In the genomic region with DNA sequence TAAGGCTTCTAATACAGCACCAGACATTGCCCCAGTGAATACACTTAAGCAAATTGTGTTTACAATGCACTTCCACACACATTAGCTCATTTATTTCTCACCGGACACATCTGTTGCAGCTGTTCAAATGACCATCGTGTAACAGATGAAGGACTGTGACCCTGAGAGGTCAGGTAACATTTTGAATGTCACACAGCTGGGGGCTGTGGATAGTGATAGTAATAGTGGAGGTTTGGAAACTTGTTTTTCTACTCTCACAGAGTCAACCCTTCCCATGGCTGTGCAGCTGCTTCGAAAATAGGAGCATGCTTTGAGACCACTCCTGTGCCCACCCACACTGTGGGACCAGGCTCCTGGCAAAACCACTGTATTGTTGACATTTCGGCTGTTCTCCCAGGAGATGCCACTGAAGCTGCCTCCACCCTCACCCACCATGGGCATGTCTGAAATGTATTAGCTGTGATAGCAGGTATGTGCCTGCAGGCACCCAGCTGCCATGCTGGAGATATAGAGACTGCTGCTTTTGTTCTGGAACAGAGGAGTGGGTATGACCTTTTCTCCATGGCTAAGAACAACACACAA, we compare ENCODE assay signal across 11 mouse cellular contexts.
A peak's percentile ranks its signal among the peaks of the same experiment; 100 is the strongest.
DNase-seq lines count a peak whose midpoint lies in the region; ATAC-seq lines count a peak whose summit lies in the region.
"Had no signal": no experiment of that assay in that cellular context is flagged by ENCODE, and none has a peak within 500 bp of the region (broad histone marks: within the 10 kb centered on the region; RNA-seq: fewer than 3 reads in every experiment).

No protein-coding gene starts in this region.

- 0 out of 2 replicates have a peak, but pooled peaks have one; percentile 15 for ATAC-seq in limb, embryonic 13.5 days (ENCODE audit: low FRiP score, low read depth)
- ATAC-seq in embryonic facial prominence, embryonic 14.5 days (ENCODE audit: low read depth): peak; percentile 41; the same call in 1 of the 2 replicates

- H3K27me3 ChIP-seq in limb, embryonic 13.5 days: no peaks in the 10 kb centered on the region
- no peaks in the 10 kb centered on the region for H3K27me3 ChIP-seq in limb, embryonic 10.5 days (ENCODE audit: low read depth, poor library complexity, severe bottlenecking)
- H3K27me3 ChIP-seq in embryonic facial prominence, embryonic 14.5 days (replicated peaks; ENCODE audit: control insufficient read depth, insufficient read depth, low read length): no peaks in the 10 kb centered on the region

- no peak overlapping the region for H3K4me3 ChIP-seq in limb, embryonic 13.5 days
- H3K4me3 ChIP-seq in limb, embryonic 10.5 days: no peak overlapping the region
- H3K4me3 ChIP-seq in embryonic facial prominence, embryonic 14.5 days (ENCODE audit: low read depth, low read length): no peak overlapping the region

- H3K27ac ChIP-seq in limb, embryonic 13.5 days: no peak overlapping the region
- no peak overlapping the region for H3K27ac ChIP-seq in limb, embryonic 10.5 days
- H3K27ac ChIP-seq in embryonic facial prominence, embryonic 14.5 days (replicated peaks; ENCODE audit: low read depth, low read length): peak overlapping the region; percentile 53
- H3K27ac ChIP-seq: liver, embryonic 14.5 days had no signal

- H3K4me2 ChIP-seq in limb, embryonic 13.5 days (replicated peaks): no peak overlapping the region
- H3K4me2 ChIP-seq in embryonic facial prominence, embryonic 14.5 days (ENCODE audit: low read depth, low read length): no peak overlapping the region

- 0 out of 2 replicates have a peak, but pooled peaks cover 4% of the 10 kb centered on the region for H3K4me1 ChIP-seq in limb, embryonic 13.5 days
- H3K4me1 ChIP-seq in limb, embryonic 10.5 days: peaks cover 12% of the 10 kb centered on the region; the same call in 1 of the 2 replicates
- peaks cover 9% of the 10 kb centered on the region for H3K4me1 ChIP-seq in embryonic facial prominence, embryonic 14.5 days (ENCODE audit: control insufficient read depth, insufficient read depth, low read length)

- H3K36me3 ChIP-seq in limb, embryonic 13.5 days: no peaks in the 10 kb centered on the region
- no peaks in the 10 kb centered on the region for H3K36me3 ChIP-seq in limb, embryonic 10.5 days
- no peaks in the 10 kb centered on the region for H3K36me3 ChIP-seq in embryonic facial prominence, embryonic 14.5 days (ENCODE audit: control insufficient read depth, insufficient read depth, low read length)

- WGBS in limb, embryonic 13.5 days: 47% methylated on average over 4 of the region's 4 CpGs
- 59% methylated on average over 4 of the region's 4 CpGs for WGBS in limb, embryonic 10.5 days
- 20% methylated on average over 4 of the region's 4 CpGs for WGBS in embryonic facial prominence, embryonic 14.5 days

- no peak overlapping the region for H3K9ac ChIP-seq in limb, embryonic 13.5 days
- H3K9ac ChIP-seq in embryonic facial prominence, embryonic 14.5 days (ENCODE audit: low read depth, low read length): no peak overlapping the region
- H3K9ac ChIP-seq: liver, embryonic 14.5 days had no signal

- no peaks in the 10 kb centered on the region for H3K9me3 ChIP-seq in limb, embryonic 13.5 days
- no peaks in the 10 kb centered on the region for H3K9me3 ChIP-seq in limb, embryonic 10.5 days (replicated peaks)
- no peaks in the 10 kb centered on the region for H3K9me3 ChIP-seq in embryonic facial prominence, embryonic 14.5 days (ENCODE audit: control insufficient read depth, low read length)

- DNase-seq in heart, adult 11 months: peak; percentile 92
- DNase-seq in heart, postnatal 4 days: no peak
- DNase-seq in limb, embryonic 10.5 days (ENCODE audit: low spot score): no peak
- peak; percentile 12 for DNase-seq in embryonic facial prominence, embryonic 14.5 days (ENCODE audit: low spot score)
- DNase-seq in neural tube, embryonic 10.5 days (ENCODE audit: extremely low spot score, low spot score): peak; percentile 27
- DNase-seq in frontal cortex, adult 2 months (ENCODE audit: extremely low spot score in 1 of 2, low spot score in 1 of 2): no peak
- DNase-seq in cerebellum, adult 8-10 months: no peak
- DNase-seq: cerebellum, adult 11-12 months; retina, postnatal 1 day had no signal

Comparison
In these comparisons a context has a peak if more than half of its experiments do, and no peak if none do; other contexts are left out.
1. DNase-seq: peak in heart, adult 11 months (single experiment), embryonic facial prominence, embryonic 14.5 days (single experiment) and neural tube, embryonic 10.5 days (single experiment); none in heart, postnatal 4 days (single experiment), limb, embryonic 10.5 days (single experiment), frontal cortex, adult 2 months (0 of 2) and cerebellum, adult 8-10 months (single experiment).